Mouse (Mus musculus): ENCODE measurements around the gene Apoa2.
"Not testable (repeated sequence)": the region's sequence is repeated elsewhere in the genome, so short reads cannot be mapped to it uniquely, and the experiment has no call there.

The Apoa2 gene

GRCm38 (mm10) chr1:171235791-171236190 is 10.9 kb downstream of the Apoa2 start:
- no peak for DNase-seq (ENCODE audit: low read depth, low spot score)

- no peak for DNase-seq (ENCODE audit: low read depth, low spot score)
Observed at GRCm38 (mm10) chr1:171237438-171237837, 12.6 kb downstream of the Apoa2 start.

- DNase-seq (ENCODE audit: low read depth, low spot score): peak; percentile 56
Observed at GRCm38 (mm10) chr1:171238463-171238862, 13.6 kb downstream of the Apoa2 start.

- no peak for DNase-seq (ENCODE audit: low read depth, low spot score)
Observed at GRCm38 (mm10) chr1:171239992-171240744, 15.3 kb downstream of the Apoa2 start.

- DNase-seq (ENCODE audit: low read depth, low spot score): no peak
Observed at GRCm38 (mm10) chr1:171240911-171241310, 16.1 kb downstream of the Apoa2 start.

- not testable (repeated sequence) for DNase-seq (ENCODE audit: low read depth, low spot score)
Observed at GRCm38 (mm10) chr1:171241952-171242351, 17.1 kb downstream of the Apoa2 start.

GRCm38 (mm10) chr1:171245353-171245752 is 20.5 kb downstream of the Apoa2 start:
- DNase-seq (ENCODE audit: low read depth, low spot score): no peak

- DNase-seq (ENCODE audit: low read depth, low spot score): peak; percentile 97
Observed at GRCm38 (mm10) chr1:171246709-171247452, 22.0 kb downstream of the Apoa2 start.

GRCm38 (mm10) chr1:171247453-171247841 is 22.6 kb downstream of the Apoa2 start:
- no peak for DNase-seq (ENCODE audit: low read depth, low spot score)

GRCm38 (mm10) chr1:171247916-171248315 is 23.1 kb downstream of the Apoa2 start:
- DNase-seq (ENCODE audit: low read depth, low spot score): no peak

- DNase-seq (ENCODE audit: low read depth, low spot score): no peak
Observed at GRCm38 (mm10) chr1:171248386-171249226, 23.8 kb downstream of the Apoa2 start.

- DNase-seq (ENCODE audit: low read depth, low spot score): peak; percentile 37
Observed at GRCm38 (mm10) chr1:171249913-171250600, 25.2 kb downstream of the Apoa2 start, which contains the start of gene Adamts4. Gene Adamts4 (plus strand): TSS chr1:171250421.

GRCm38 (mm10) chr1:171250680-171251593 is 26.1 kb downstream of the Apoa2 start, which contains the start of gene Ndufs2:
Gene Ndufs2 (minus strand): TSS chr1:171251388.
- DNase-seq (ENCODE audit: low read depth, low spot score): no peak

- DNase-seq (ENCODE audit: low read depth, low spot score): peak; percentile 34
Observed at GRCm38 (mm10) chr1:171251594-171252324, 26.9 kb downstream of the Apoa2 start.

- no peak for DNase-seq (ENCODE audit: low read depth, low spot score)
Observed at GRCm38 (mm10) chr1:171252415-171252814, 27.6 kb downstream of the Apoa2 start.

- no peak for DNase-seq (ENCODE audit: low read depth, low spot score)
Observed at GRCm38 (mm10) chr1:171256095-171256818, 31.4 kb downstream of the Apoa2 start.

GRCm38 (mm10) chr1:171256937-171257548 is 32.2 kb downstream of the Apoa2 start:
- peak; percentile 81 for DNase-seq (ENCODE audit: low read depth, low spot score)

GRCm38 (mm10) chr1:171257781-171258180 is 32.9 kb downstream of the Apoa2 start:
- DNase-seq (ENCODE audit: low read depth, low spot score): no peak
